Mouse (Mus musculus) liver, embryonic 16.5 days (tissue): ENCODE results near the gene Agpat1. TPM values are rescaled to one million over a fixed set of nuclear protein-coding genes. Genes with fewer than 3 reads are reported as not detected.

Experiments
- ATAC-seq: fragments of 200-750 bp; cut with Nextera tagmentation; 2 replicates; pipeline ENCODE4 v1.8.0; 2017; ENCODE audit warnings: low read depth, mild to moderate bottlenecking, moderate number of reproducible peaks, moderate library complexity
- H3K27ac ChIP-seq: fragments of 300-500 bp; sonication (generic); 2 replicates; pipeline ENCODE4 v1.5.1; 2014; ENCODE audit warnings: mild to moderate bottlenecking, low read length
- H3K27me3 ChIP-seq: fragments of 300-500 bp; sonication (generic); 2 replicates; pipeline ENCODE4 v1.6.1; 2014; ENCODE audit warnings: low read depth, low read length, mixed read lengths; ENCODE audit not compliant: control insufficient read depth, insufficient read depth
- H3K36me3 ChIP-seq: fragments of 300-500 bp; sonication (generic); 2 replicates; pipeline ENCODE4 v1.6.1; 2014; ENCODE audit warnings: mild to moderate bottlenecking; ENCODE audit not compliant: control insufficient read depth, insufficient read depth
- H3K4me1 ChIP-seq: fragments of 300-500 bp; sonication (generic); 2 replicates; pipeline ENCODE4 v1.6.1; 2014; ENCODE audit warnings: low read depth, low read length, mixed read lengths; ENCODE audit not compliant: control insufficient read depth
- H3K4me2 ChIP-seq: fragments of 300-500 bp; sonication (generic); 2 replicates; pipeline ENCODE4 v1.6.1; 2014; ENCODE audit warnings: low read depth, low read length, mixed read lengths
- H3K4me3 ChIP-seq: fragments of 300-500 bp; sonication (generic); 2 replicates; pipeline ENCODE4 v1.5.1; 2014; ENCODE audit warnings: low read depth, mild to moderate bottlenecking, low read length
- H3K9ac ChIP-seq: fragments of 300-500 bp; sonication (generic); 2 replicates; pipeline ENCODE4 v1.6.1; 2014; ENCODE audit warnings: low read depth, low read length
- H3K9me3 ChIP-seq: fragments of 300-500 bp; sonication (generic); replicated peaks from 2 replicates; pipeline ENCODE4 v1.6.1; 2016; ENCODE audit warnings: low read length; ENCODE audit not compliant: control insufficient read depth
- WGBS: fragments of 180-500 bp; shearing (Covaris S2); extraction: QIAGEN DNeasy Blood & Tissue Kit; methylation state at CpG from one replicate; pipeline ENCODE4 v1.1.7; 2014; ENCODE audit not compliant: insufficient replicate concordance; 5-methylcytosine and 5-hydroxymethylcytosine counted together
- polyA plus RNA-seq: library from polyadenylated mRNA; unstranded; fragments of >200 nt; fragmentation: Nextera tagmentation; extraction: Ambion mirVana; gene quantifications from 2 replicates; pipeline ENCODE4 v1.2.1, GENCODE M21; 2015

Gene Agpat1
- polyA plus RNA-seq, 1 experiment from 2014 or later, result 21.3 TPM

GRCm38 (mm10) chr17:34630761-34631301 lies 26.8 kb downstream of the Agpat1 start:
- no peaks in the 10 kb centered on the region for H3K9me3 ChIP-seq
- no peaks in the 10 kb centered on the region for H3K36me3 ChIP-seq
- peak overlapping the region; percentile 46 for H3K4me2 ChIP-seq
- H3K4me1 ChIP-seq, result peaks cover 31% of the 10 kb centered on the region
- no peak overlapping the region for H3K27ac ChIP-seq
- WGBS, result 2% methylated on average over 45 of the region's 48 CpGs
- H3K27me3 ChIP-seq, result peaks cover 51% of the 10 kb centered on the region
- peak overlapping the region; percentile 12; the same call in 1 of the 2 replicates for H3K9ac ChIP-seq
- ATAC-seq, result no peak
- H3K4me3 ChIP-seq, result peak overlapping the region; percentile 35

DNA sequence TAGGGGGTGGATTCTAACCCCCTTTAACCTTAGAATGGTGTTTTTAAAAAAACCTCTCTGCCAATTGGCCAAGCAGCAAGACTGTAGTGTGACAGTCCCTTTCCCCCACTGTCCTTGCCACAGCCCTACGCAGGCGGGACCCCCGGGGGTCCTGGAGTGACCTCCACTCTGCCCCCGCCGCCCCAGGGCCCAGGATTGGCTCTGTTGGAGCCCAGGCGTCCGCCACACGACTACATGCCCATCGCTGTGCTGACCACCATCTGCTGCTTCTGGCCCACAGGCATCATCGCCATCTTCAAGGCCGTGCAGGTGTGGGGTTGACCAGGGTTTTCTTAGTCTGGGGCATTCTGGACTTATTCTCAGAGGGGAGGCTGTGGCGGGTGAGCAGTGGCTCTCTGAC lies 27.6 kb downstream of the Agpat1 start:
- Histone ChIP-seq H3K27ac (no peak overlapping the region), H3K4me1 (peaks cover 24% of the 10 kb centered on the region), H3K9ac (no peak overlapping the region), H3K36me3 (no peaks in the 10 kb centered on the region), H3K4me2 (peak overlapping the region; percentile 28), H3K4me3 (peak overlapping the region; percentile 25), H3K27me3 (peaks cover 53% of the 10 kb centered on the region), H3K9me3 (no peaks in the 10 kb centered on the region)
- no peak for ATAC-seq
- WGBS, result 12% methylated on average over 12 of the region's 12 CpGs

DNA sequence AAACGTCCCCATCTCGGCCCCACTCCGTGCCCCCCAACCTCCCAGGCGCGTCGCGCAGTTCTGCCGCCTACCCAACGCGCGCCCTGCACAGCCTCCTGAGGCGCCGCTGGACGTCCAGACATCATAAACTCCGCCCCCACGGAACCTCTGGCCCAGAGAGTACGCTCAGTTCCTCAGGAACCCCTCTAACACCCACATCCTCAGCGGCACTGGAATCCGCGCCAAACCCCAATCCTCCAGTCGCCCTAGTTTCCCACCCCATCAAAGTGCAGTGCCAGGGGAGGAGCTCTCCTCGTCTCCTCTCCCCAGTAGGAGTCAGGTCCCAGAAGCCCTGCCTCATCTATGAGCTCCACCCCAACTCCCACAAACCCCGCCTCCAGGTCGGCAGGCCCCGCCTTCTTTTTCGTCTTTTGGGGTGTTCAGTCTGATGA lies 28.2 kb downstream of the Agpat1 start:
- whole genome bisulfite sequencing, result under 1% methylated on average over 26 of the region's 26 CpGs
- no peaks in the 10 kb centered on the region for H3K36me3 ChIP-seq
- ATAC-seq, result peak; percentile 36
- H3K4me3 ChIP-seq, result peak overlapping the region; percentile 25
- no peak overlapping the region for H3K9ac ChIP-seq
- H3K4me1 ChIP-seq, result peaks cover 24% of the 10 kb centered on the region
- no peaks in the 10 kb centered on the region for H3K9me3 ChIP-seq
- H3K27ac ChIP-seq, result no peak overlapping the region
- peaks cover 53% of the 10 kb centered on the region for H3K27me3 ChIP-seq
- peak overlapping the region; percentile 28 for H3K4me2 ChIP-seq

DNA sequence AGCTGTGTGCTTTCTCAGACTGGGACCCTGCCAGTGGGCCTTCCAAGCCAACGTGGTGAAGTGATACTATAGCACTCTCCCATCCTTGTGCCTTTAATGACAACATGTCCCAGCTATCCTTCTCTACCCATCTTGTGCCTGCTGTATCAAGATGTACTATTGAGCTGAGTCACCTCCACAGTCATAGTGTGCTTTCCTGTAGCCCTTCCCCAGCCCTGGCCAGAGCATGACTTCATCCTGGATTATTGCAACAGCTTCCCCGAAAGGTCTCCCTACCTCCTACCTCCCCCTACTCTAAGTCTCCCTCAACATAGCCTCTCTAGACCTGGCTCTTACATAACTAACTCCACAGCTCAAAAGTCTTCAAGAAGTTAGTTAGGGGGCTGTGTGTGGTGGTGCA lies 31.6 kb downstream of the Agpat1 start:
- no peak for ATAC-seq

GRCm38 (mm10) chr17:34637459-34637858 lies 33.4 kb downstream of the Agpat1 start:
- H3K9me3 ChIP-seq, result no peaks in the 10 kb centered on the region
- 39% methylated on average over 3 of the region's 3 CpGs for WGBS
- H3K27ac ChIP-seq, result no peak overlapping the region
- no peaks in the 10 kb centered on the region for H3K4me1 ChIP-seq
- H3K27me3 ChIP-seq, result peaks cover 4% of the 10 kb centered on the region; the same call in 1 of the 2 replicates
- no peak overlapping the region for H3K4me2 ChIP-seq
- no peak overlapping the region for H3K9ac ChIP-seq
- no peak for ATAC-seq
- H3K4me3 ChIP-seq, result no peak overlapping the region
- H3K36me3 ChIP-seq, result no peaks in the 10 kb centered on the region

More for the DNA sequence above, 31.6 kb downstream of the Agpat1 start:
- H3K9ac ChIP-seq, result no peak overlapping the region
- 42% methylated on average over 2 of the region's 2 CpGs for WGBS
- H3K27me3 ChIP-seq, result peaks cover 22% of the 10 kb centered on the region
- no peak overlapping the region for H3K4me3 ChIP-seq
- peaks cover 9% of the 10 kb centered on the region for H3K4me1 ChIP-seq
- no peaks in the 10 kb centered on the region for H3K36me3 ChIP-seq
- no peaks in the 10 kb centered on the region for H3K9me3 ChIP-seq
- H3K27ac ChIP-seq, result no peak overlapping the region
- H3K4me2 ChIP-seq, result no peak overlapping the region

- Histone ChIP-seq H3K27ac (peak overlapping the region; percentile 10; the same call in 1 of the 2 replicates), H3K4me2 (no peak overlapping the region), H3K36me3 (no peaks in the 10 kb centered on the region), H3K4me3 (no peak overlapping the region), H3K4me1 (peaks cover 7% of the 10 kb centered on the region), H3K9ac (no peak overlapping the region), H3K9me3 (no peaks in the 10 kb centered on the region), H3K27me3 (peaks cover 3% of the 10 kb centered on the region; the same call in 1 of the 2 replicates)
- 58% methylated on average over 7 of the region's 7 CpGs for WGBS
- no peak for ATAC-seq
These were observed 35.6 kb downstream of the Agpat1 start for GRCm38 (mm10) chr17:34639461-34640255.

- H3K9ac ChIP-seq, result no peak overlapping the region
- H3K27ac ChIP-seq, result no peak overlapping the region
- peaks cover 17% of the 10 kb centered on the region for H3K4me1 ChIP-seq
- no peaks in the 10 kb centered on the region for H3K9me3 ChIP-seq
- ATAC-seq, result no peak
- no peaks in the 10 kb centered on the region for H3K36me3 ChIP-seq
- peaks cover under 1% of the 10 kb centered on the region; the same call in 1 of the 2 replicates for H3K27me3 ChIP-seq
- no peak overlapping the region for H3K4me2 ChIP-seq
- WGBS, result 29% methylated on average over 11 of the region's 11 CpGs
- no peak overlapping the region for H3K4me3 ChIP-seq
These were observed 36.9 kb downstream of the Agpat1 start for GRCm38 (mm10) chr17:34640778-34641601.

- Histone ChIP-seq H3K27me3 (no peaks in the 10 kb centered on the region; the same call in 1 of the 2 replicates), H3K36me3 (no peaks in the 10 kb centered on the region), H3K4me2 (no peak overlapping the region), H3K4me1 (peaks cover 24% of the 10 kb centered on the region), H3K9me3 (no peaks in the 10 kb centered on the region), H3K27ac (no peak overlapping the region), H3K9ac (no peak overlapping the region), H3K4me3 (no peak overlapping the region)
- ATAC-seq, result no peak
- 58% methylated on average over 3 of the region's 3 CpGs for WGBS
These were observed 37.9 kb downstream of the Agpat1 start for GRCm38 (mm10) chr17:34641945-34642344.
